Mouse (Mus musculus): ENCODE data around the gene Trappc12. TPM values are rescaled to one million over a fixed set of nuclear protein-coding genes. Genes with fewer than 3 reads are reported as not detected.

The Trappc12 gene
- 31.4 TPM for polyA plus RNA-seq (2012; fragmentation: generic; extraction: Trizol)

DNA sequence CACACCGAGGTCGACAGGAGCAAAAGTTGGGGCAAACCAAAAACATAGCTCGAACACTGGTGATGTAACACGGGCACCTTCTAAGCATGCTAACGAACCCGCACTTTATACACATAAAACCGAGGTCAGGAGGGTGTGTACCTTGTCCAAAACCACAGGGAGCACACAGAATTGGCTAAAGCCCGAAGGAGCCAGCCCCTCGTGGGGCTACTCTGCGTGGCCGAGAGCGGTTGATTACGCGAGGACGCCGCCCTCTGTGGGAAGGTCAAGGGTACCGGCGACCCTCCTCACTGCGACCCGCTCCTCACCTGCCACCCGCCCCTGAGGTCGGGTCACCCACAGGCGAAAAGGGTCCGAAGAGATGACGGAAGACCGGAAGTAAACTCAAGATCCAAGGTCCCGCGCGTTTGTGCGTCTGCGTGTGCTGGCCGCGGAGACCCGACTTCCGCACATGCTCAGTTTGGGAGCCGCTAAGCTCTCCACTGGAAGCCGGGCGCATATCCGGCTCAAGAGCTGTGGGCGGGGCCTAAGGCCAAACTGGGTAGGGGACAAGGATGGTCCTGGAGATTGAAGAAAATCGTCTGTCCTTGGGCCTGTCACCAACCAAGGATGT lies at the start of gene Trappc12:
Gene Trappc12 (minus strand): TSS at position 452 of the 613 bp plus-strand sequence.
- Histone ChIP-seq H3K79me2 (ENCODE audit: control insufficient read depth, insufficient read depth) (peaks cover 20% of the 10 kb centered on the region), H3K36me3 (ENCODE audit: control insufficient read depth, insufficient read depth) (peaks cover 10% of the 10 kb centered on the region), H3K4me2 (ENCODE audit: low read depth) (peak within 1 kb of the TSS; percentile 91), H3ac (ENCODE audit: control insufficient read depth, insufficient read length) (peak within 1 kb of the TSS; percentile 62), H3K4me3 (peak within 1 kb of the TSS; percentile 60), H3K27me3 (ENCODE audit: control insufficient read depth, insufficient read depth, insufficient read length) (no peaks in the 10 kb centered on the region)
- peak; percentile 24 for TF ChIP-seq POLR2AphosphoS2 (IDR thresholded peaks at IDR 0.05; ENCODE audit: insufficient read length, low read depth)
- TF ChIP-seq POLR2A (IDR thresholded peaks at IDR 0.05; ENCODE audit: insufficient read length, low read depth): peak; percentile 46
- TF ChIP-seq MYOD1 (IDR thresholded peaks at IDR 0.05; ENCODE audit: control insufficient read depth in 1 of 3, insufficient read length in 2 of 3, low read depth in 2 of 3): no peak
- TF ChIP-seq E2F4 (IDR thresholded peaks at IDR 0.05; ENCODE audit: insufficient read depth): no peak

DNA sequence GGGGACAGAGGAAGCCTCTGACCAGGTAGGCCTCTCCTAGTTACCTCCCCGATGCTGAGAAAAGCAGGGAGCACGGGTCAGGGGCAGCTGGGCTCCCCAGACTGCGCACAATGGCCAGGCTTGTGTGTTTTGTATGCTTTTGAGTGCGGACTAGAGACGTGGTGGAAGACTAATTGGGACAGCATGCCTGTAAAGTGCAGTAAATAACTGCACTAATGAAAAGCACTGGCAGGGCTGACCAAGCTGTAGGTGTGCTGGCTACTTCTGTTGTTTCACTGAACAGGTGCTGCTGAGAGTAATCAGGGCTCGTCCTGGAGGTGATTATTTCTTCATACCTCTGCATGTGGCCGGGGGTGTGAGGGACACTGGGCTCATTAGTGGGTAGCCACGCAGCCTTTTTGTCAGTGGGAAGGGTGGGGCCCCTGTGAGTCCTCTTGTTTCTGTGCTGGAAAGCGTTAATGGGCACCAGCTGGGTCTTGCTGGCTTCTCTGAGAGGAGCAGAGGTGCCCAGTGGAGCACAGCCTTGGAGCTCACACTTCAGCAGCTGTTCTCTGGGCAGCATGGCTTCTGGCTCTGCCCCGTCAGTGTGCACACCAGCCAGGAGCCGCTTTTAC lies 49.6 kb upstream of the Trappc12 start:
- TF ChIP-seq TCF12 (IDR thresholded peaks at IDR 0.05; ENCODE audit: insufficient read depth, poor library complexity, severe bottlenecking) (no peak), REST (IDR thresholded peaks at IDR 0.05; ENCODE audit: insufficient read depth, insufficient read length) (no peak), MYOG (IDR thresholded peaks at IDR 0.05; ENCODE audit: control insufficient read depth in 1 of 3, insufficient read depth in 1 of 3, insufficient read length in 2 of 3, low read depth in 2 of 3) (peak in 2 of 3 experiments; percentile 72 to 81), SRF (IDR thresholded peaks at IDR 0.05; ENCODE audit: control insufficient read depth, insufficient read length, low read depth) (no peak), MYOD1 (IDR thresholded peaks at IDR 0.05; ENCODE audit: control insufficient read depth in 1 of 3, insufficient read length in 2 of 3, low read depth in 2 of 3) (peak in 2 of 3 experiments; percentile 39 to 58)
- no peak overlapping the region for H3ac ChIP-seq (ENCODE audit: control insufficient read depth, insufficient read length)
- no peaks in the 10 kb centered on the region for H3K27me3 ChIP-seq (ENCODE audit: control insufficient read depth, insufficient read depth, insufficient read length)
- no peak overlapping the region for H3K4me3 ChIP-seq
- H3K4me2 ChIP-seq (ENCODE audit: low read depth): no peak overlapping the region
- no peaks in the 10 kb centered on the region for H3K36me3 ChIP-seq (ENCODE audit: control insufficient read depth, insufficient read depth)
- no peaks in the 10 kb centered on the region for H3K79me2 ChIP-seq (ENCODE audit: control insufficient read depth, insufficient read depth)

DNA sequence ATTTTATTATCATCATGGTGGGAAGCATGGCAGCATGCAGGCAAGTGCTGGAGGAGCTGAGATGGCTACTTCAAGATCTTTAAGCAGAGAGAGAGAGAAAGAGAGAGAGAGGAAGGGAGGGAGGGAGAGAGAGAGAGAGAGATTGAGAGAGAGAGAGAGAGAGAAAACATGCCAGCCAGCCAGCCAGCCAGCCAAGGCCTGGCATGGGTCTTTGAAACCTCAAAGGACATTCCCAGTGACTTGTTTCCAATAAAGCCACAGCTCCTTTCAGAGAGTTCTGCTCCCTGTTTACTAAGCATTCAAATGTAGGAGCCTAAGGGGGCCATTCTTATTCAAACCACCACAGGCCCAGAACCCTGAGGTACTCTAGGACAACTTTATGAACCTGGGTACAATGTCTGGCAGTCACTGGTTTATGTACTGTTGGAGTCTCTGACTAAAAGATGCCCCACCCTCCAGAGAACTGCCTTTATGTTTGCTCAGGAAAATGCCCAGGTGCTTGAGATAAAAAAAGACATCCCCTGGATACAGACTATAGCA lies 46.7 kb upstream of the Trappc12 start:
- no peak for TF ChIP-seq MYOG (IDR thresholded peaks at IDR 0.05; ENCODE audit: control insufficient read depth in 1 of 3, insufficient read depth in 1 of 3, insufficient read length in 2 of 3, low read depth in 2 of 3)
- no peak for TF ChIP-seq MYOD1 (IDR thresholded peaks at IDR 0.05; ENCODE audit: control insufficient read depth in 1 of 3, insufficient read length in 2 of 3, low read depth in 2 of 3)
- TF ChIP-seq CEBPB (IDR thresholded peaks at IDR 0.05; ENCODE audit: insufficient read depth, poor library complexity, severe bottlenecking): no peak
- TF ChIP-seq REST (IDR thresholded peaks at IDR 0.05; ENCODE audit: insufficient read depth, insufficient read length): no peak
- no peaks in the 10 kb centered on the region for H3K27me3 ChIP-seq (ENCODE audit: control insufficient read depth, insufficient read depth, insufficient read length)
- H3K4me2 ChIP-seq (ENCODE audit: low read depth): no peak overlapping the region
- no peak overlapping the region for H3ac ChIP-seq (ENCODE audit: control insufficient read depth, insufficient read length)
- H3K79me2 ChIP-seq (ENCODE audit: control insufficient read depth, insufficient read depth): no peaks in the 10 kb centered on the region
- no peaks in the 10 kb centered on the region for H3K36me3 ChIP-seq (ENCODE audit: control insufficient read depth, insufficient read depth)
- H3K4me3 ChIP-seq: no peak overlapping the region

DNA sequence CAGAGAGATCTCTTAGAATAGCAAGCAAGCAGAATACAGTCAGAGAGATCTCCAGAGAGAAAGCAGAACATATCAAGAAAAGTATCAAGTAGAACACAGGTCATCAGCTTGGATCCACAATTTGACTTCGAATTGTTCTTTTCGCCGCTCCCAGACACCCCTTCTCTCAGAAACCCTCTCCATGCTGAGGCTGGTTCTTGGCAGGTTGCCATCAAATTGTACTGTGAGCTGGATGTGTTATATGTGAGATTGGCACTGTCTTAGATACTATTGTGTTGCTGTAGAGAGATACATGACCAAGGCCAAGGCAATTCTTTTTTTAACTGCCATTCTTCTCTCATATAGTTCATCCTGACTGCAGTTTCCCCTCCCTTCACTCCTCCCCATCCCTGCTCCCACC lies 44.8 kb upstream of the Trappc12 start:
- H3K36me3 ChIP-seq (ENCODE audit: control insufficient read depth, insufficient read depth): no peaks in the 10 kb centered on the region
- H3ac ChIP-seq (ENCODE audit: control insufficient read depth, insufficient read length): no peak overlapping the region
- H3K4me3 ChIP-seq: no peak overlapping the region
- no peak for TF ChIP-seq MYOG (IDR thresholded peaks at IDR 0.05; ENCODE audit: control insufficient read depth in 1 of 3, insufficient read depth in 1 of 3, insufficient read length in 2 of 3, low read depth in 2 of 3)
- no peak for TF ChIP-seq POLR2AphosphoS2 (IDR thresholded peaks at IDR 0.05; ENCODE audit: insufficient read length, low read depth)
- TF ChIP-seq TCF3 (IDR thresholded peaks at IDR 0.05; ENCODE audit: insufficient read length, low read depth): no peak
- no peak for TF ChIP-seq CEBPB (IDR thresholded peaks at IDR 0.05; ENCODE audit: insufficient read depth, poor library complexity, severe bottlenecking)
- TF ChIP-seq E2F4 (IDR thresholded peaks at IDR 0.05; ENCODE audit: insufficient read depth): no peak
- no peak for TF ChIP-seq MAX (IDR thresholded peaks at IDR 0.05; ENCODE audit: low read depth)
- TF ChIP-seq POLR2A (IDR thresholded peaks at IDR 0.05; ENCODE audit: insufficient read length, low read depth): no peak
- no peak for TF ChIP-seq REST (IDR thresholded peaks at IDR 0.05; ENCODE audit: insufficient read depth, insufficient read length)
- TF ChIP-seq MYOD1 (IDR thresholded peaks at IDR 0.05; ENCODE audit: control insufficient read depth in 1 of 3, insufficient read length in 2 of 3, low read depth in 2 of 3): no peak
- H3K79me2 ChIP-seq (ENCODE audit: control insufficient read depth, insufficient read depth): no peaks in the 10 kb centered on the region
- H3K27me3 ChIP-seq (ENCODE audit: control insufficient read depth, insufficient read depth, insufficient read length): no peaks in the 10 kb centered on the region
- no peak overlapping the region for H3K4me2 ChIP-seq (ENCODE audit: low read depth)

DNA sequence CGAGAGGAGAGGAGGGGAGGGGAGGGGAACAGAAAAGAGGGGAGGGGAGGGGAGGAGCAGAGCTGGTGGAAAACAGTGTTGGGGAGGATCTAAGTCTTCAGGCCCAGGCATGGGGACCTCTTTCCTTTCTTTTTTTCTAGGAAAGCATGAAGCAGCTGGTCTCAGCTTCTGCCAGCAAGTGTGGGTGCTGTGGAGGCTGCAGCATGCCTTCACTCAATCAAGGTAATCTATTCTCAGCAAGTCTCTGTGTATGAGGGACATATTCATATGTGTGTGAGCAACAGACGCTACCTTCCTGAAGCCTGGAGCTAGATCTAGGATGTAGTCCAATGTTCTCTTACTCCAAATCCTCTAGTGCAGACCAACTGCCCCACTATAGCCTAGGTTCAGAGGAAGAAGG lies 43.4 kb upstream of the Trappc12 start:
- Histone ChIP-seq H3ac (ENCODE audit: control insufficient read depth, insufficient read length) (no peak overlapping the region), H3K4me3 (no peak overlapping the region), H3K27me3 (ENCODE audit: control insufficient read depth, insufficient read depth, insufficient read length) (no peaks in the 10 kb centered on the region), H3K4me2 (ENCODE audit: low read depth) (no peak overlapping the region), H3K36me3 (ENCODE audit: control insufficient read depth, insufficient read depth) (no peaks in the 10 kb centered on the region), H3K79me2 (ENCODE audit: control insufficient read depth, insufficient read depth) (no peaks in the 10 kb centered on the region)
- TF ChIP-seq MAX (IDR thresholded peaks at IDR 0.05; ENCODE audit: low read depth) (no peak), REST (IDR thresholded peaks at IDR 0.05; ENCODE audit: insufficient read depth, insufficient read length) (no peak), CEBPB (IDR thresholded peaks at IDR 0.05; ENCODE audit: insufficient read depth, poor library complexity, severe bottlenecking) (no peak), MYOD1 (IDR thresholded peaks at IDR 0.05; ENCODE audit: control insufficient read depth in 1 of 3, insufficient read length in 2 of 3, low read depth in 2 of 3) (no peak), USF1 (IDR thresholded peaks at IDR 0.05; ENCODE audit: low read depth) (no peak), E2F4 (IDR thresholded peaks at IDR 0.05; ENCODE audit: insufficient read depth) (no peak), POLR2AphosphoS2 (IDR thresholded peaks at IDR 0.05; ENCODE audit: insufficient read length, low read depth) (no peak)
